Mouse (Mus musculus) G1E (cell line): ENCODE measurements around the gene Slc46a3.

Experiments used
- CTCF ChIP-seq: IDR thresholded peaks from 2 replicates; pipeline ENCODE4 v1.5.1; 2012; ENCODE audit warnings: low read depth, low read length, inconsistent platforms, mixed read lengths
- GATA1 ChIP-seq: IDR thresholded peaks from 2 replicates; pipeline ENCODE4 v1.6.1; 2012; ENCODE audit warnings: borderline replicate concordance, low read length, inconsistent platforms, mixed read lengths
- GATA2 ChIP-seq: IDR thresholded peaks from 2 replicates; pipeline ENCODE4 v1.6.1; 2012; ENCODE audit warnings: low read depth, low read length, inconsistent platforms, borderline replicate concordance
- TAL1 ChIP-seq: conservative IDR thresholded peaks from 2 replicates; pipeline ENCODE4 v1.6.1; 2012; ENCODE audit warnings: low read depth, low read length, inconsistent platforms, mixed read lengths

DNA sequence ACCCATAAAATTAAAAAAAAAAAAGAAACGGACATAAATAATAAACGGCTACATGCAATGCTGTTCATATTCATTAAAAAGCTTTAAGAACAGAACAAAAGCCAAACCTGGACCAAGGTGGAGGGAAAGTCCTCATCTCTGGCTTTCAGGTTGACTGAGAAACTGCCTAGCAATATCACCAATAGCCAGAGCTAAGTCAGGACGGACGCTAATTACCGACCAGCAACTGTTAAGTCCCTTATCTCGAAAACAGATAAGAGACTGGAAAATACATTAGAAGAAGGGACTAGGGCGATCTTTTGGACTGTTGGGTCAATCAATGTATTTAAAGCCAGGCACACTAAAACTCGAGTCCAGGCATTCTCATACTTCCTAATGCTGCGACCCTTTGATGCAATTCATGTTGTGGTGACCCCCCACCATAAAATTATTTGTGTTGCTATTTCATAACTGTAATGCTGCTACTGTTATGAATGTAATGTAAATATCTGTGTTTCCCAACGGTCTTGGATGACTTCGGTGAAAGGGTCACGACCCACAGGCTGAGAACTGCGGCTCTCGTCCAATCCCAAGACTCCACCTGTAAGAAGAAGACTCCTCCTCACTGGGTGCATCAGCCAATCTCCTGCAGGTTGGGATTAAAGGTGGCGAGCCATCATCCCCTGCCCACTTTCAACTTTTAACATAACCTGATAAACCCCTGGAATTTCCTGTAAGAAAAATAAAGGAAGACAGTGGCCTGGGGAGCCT lies 7.6 kb upstream of the Slc46a3 start:
- no peak for TF ChIP-seq GATA1
- no peak for TF ChIP-seq CTCF
- TF ChIP-seq GATA2, result no peak
- no peak for TF ChIP-seq TAL1
